Mouse (Mus musculus) hindbrain, embryonic 14.5 days (tissue): ENCODE measurements at regions not wholly inside any gene's neighbourhood (a gene's known extent, or its start where the extent isn't known, plus 50 kb on each side); places are given as distances from the start of the nearest gene placed in this dataset.

Experiments
- ATAC-seq: fragments of 200-750 bp; cut with Nextera tagmentation; 2 replicates; pipeline ENCODE4 v1.8.0; 2017; ENCODE audit warnings: moderate number of reproducible peaks, mild to moderate bottlenecking, moderate TSS enrichment, moderate library complexity; ENCODE audit not compliant: low FRiP score
- DNase-seq: peaks from one replicate; pipeline ENCODE4 v3.0.0-alpha.2; 2015; ENCODE audit warnings: low spot score
- H3K27ac ChIP-seq: fragments of 300-500 bp; sonication (generic); 2 replicates; pipeline ENCODE4 v1.5.1; 2014; ENCODE audit warnings: mild to moderate bottlenecking, moderate library complexity
- H3K27me3 ChIP-seq: fragments of 300-500 bp; sonication (generic); 2 replicates; pipeline ENCODE4 v1.6.1; 2014; ENCODE audit warnings: mild to moderate bottlenecking, low read length, mixed read lengths; ENCODE audit not compliant: control insufficient read depth, insufficient read depth
- H3K36me3 ChIP-seq: fragments of 300-500 bp; sonication (generic); replicated peaks from 2 replicates; pipeline ENCODE4 v1.6.1; 2014; ENCODE audit not compliant: control insufficient read depth, insufficient read depth
- H3K4me1 ChIP-seq: fragments of 300-500 bp; sonication (generic); replicated peaks from 2 replicates; pipeline ENCODE4 v1.6.1; 2014; ENCODE audit warnings: antibody characterized with exemption, low read length, mixed read lengths; ENCODE audit not compliant: control insufficient read depth, insufficient read depth
- H3K4me2 ChIP-seq: fragments of 300-500 bp; sonication (generic); replicated peaks from 2 replicates; pipeline ENCODE4 v1.6.1; 2014; ENCODE audit warnings: mild to moderate bottlenecking, moderate library complexity
- H3K4me3 ChIP-seq: fragments of 300-500 bp; sonication (generic); replicated peaks from 2 replicates; pipeline ENCODE4 v1.5.1; 2014; ENCODE audit warnings: mild to moderate bottlenecking, low read length
- H3K9ac ChIP-seq: fragments of 300-500 bp; sonication (generic); 2 replicates; pipeline ENCODE4 v1.6.1; 2014
- H3K9me3 ChIP-seq: fragments of 300-500 bp; sonication (generic); 2 replicates; pipeline ENCODE4 v1.6.1; 2016; ENCODE audit warnings: low read length; ENCODE audit not compliant: control insufficient read depth
- WGBS: fragments of 180-500 bp; shearing (Covaris S2); extraction: QIAGEN DNeasy Blood & Tissue Kit; methylation state at CpG from one replicate; pipeline ENCODE4 v1.1.7; 2014; 5-methylcytosine and 5-hydroxymethylcytosine counted together

DNA sequence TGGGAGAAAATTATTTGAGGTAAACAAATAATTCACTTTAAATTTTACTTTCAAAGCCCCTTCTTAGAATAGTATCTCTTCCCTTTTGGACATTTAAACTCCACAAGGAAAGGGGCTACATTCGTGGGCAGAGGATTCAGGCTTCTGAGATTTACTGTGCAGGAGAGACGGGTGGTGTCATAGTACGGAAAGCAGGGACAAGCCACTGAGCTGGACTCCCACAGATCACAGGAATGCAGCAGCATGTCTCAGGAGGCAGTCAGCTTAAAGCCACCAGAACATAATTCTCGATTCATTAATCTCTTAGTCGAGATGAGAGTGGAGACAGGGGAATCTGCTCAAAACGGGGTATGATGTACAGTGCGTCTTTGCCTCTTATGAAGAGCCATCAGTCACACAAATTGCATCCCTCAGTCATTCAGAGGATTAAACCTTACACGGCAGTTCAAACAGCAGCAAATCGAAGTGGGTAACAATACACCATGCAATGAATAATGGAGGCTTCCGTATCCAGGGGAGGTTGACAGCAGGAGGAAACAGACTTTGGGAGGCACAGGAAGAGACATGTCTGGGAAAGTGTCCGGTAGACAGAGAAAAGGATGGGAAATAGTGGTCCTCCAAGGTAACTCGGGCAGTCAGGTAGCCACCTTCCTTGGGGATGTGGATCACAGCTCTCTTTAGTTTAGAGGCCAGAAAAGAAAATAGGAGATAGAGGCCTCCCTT lies 487.8 kb upstream of the Adam5 start:
- Histone ChIP-seq H3K36me3 (no peaks in the 10 kb centered on the region), H3K9ac (no peak overlapping the region), H3K4me1 (peaks cover 8% of the 10 kb centered on the region; the same call in 1 of the 2 replicates), H3K4me2 (no peak overlapping the region), H3K27me3 (no peaks in the 10 kb centered on the region), H3K27ac (peak overlapping the region; percentile 41), H3K9me3 (no peaks in the 10 kb centered on the region), H3K4me3 (no peak overlapping the region)
- DNase-seq (no peak), ATAC-seq (no peak)
- WGBS: 34% methylated on average over 12 of the region's 12 CpGs

DNA sequence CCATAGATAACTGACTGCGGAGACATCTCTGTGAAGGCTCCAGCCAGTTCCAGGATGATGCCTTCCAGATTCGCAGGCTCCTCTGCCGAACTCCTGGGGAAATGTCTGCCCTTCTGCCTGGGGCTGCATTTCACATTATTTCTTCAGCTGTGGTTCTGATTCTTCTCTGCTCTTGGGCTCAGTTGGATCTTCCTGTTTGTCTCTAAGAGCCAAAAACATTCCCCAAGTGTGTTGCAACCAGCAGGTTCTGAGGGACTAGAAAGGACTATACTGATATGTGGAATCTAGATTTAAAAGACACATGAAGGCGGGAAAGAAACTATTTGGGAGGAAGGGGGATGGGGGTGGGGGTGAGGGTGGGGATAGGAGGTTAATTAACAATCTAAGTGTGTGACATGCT lies 483.8 kb upstream of the Adam5 start:
- 82% methylated on average over 4 of the region's 4 CpGs for WGBS

DNA sequence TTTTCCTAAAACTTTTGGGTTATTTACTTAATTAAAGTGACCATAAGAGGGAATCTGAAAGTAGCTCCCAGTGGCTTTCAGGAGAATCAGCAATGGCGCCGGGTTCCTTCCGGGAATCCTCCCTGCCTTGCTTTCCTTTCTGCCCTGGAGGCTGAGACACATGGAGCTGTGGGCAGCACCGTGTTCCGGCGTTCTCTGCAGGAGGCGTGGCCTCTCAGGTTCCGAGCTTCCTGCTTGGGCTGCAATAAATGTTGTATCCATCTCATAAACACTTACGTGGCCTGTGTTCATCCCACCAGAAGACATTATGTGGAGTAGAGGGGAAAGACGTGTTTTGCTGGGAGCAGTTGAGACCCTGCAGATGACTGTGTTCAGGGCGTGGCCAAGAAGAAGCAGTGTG lies 483.3 kb upstream of the Adam5 start:
- Histone ChIP-seq H3K9ac (no peak overlapping the region), H3K4me1 (peaks cover 12% of the 10 kb centered on the region; the same call in 1 of the 2 replicates), H3K4me2 (no peak overlapping the region), H3K36me3 (no peaks in the 10 kb centered on the region), H3K27me3 (no peaks in the 10 kb centered on the region), H3K4me3 (no peak overlapping the region), H3K9me3 (no peaks in the 10 kb centered on the region), H3K27ac (no peak overlapping the region)
- no peak for ATAC-seq
- 90% methylated on average over 11 of the region's 11 CpGs for WGBS
- no peak for DNase-seq

More for the DNA sequence above, 483.8 kb upstream of the Adam5 start:
- Histone ChIP-seq H3K4me1 (peaks cover 12% of the 10 kb centered on the region; the same call in 1 of the 2 replicates), H3K27me3 (no peaks in the 10 kb centered on the region), H3K9me3 (no peaks in the 10 kb centered on the region), H3K27ac (no peak overlapping the region), H3K9ac (no peak overlapping the region), H3K36me3 (no peaks in the 10 kb centered on the region), H3K4me3 (no peak overlapping the region), H3K4me2 (no peak overlapping the region)
- DNase-seq: no peak
- no peak for ATAC-seq

DNA sequence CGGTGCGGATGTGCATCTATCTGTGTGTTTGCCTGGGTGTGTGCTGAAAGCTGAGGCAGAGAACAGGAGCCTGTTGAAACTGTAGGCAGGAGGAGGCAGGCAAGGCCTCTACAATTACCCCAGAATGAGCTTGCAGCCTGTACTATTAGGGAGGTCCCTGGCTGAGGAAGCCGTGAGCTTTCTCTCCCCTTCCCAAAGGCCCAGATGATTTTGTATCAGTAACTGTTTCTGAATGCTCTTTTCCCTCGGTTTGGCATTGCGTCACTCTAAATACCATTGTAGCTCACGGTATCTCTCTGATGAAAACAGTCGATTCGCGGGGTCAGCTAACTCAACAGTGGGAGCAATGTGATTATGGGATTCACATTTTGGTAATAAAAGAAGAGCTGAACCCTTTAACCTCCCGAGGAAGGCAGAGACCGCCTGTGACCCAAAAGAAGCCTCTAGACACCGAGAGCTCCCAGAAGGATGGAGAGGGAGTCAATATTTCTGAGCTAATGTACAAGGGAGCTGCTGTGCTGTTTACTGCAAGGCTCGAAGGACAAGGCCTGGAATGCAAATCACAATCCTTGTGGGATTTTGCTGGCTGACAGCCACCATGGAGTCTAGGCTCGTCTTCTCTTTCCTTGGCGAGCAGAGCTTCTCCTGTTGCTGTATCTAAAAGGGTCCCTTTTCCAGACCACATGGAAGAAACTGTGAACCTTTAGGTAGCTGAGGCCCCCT lies 482.8 kb upstream of the Adam5 start:
- WGBS: 53% methylated on average over 15 of the region's 15 CpGs
- H3K9me3 ChIP-seq: no peaks in the 10 kb centered on the region
- no peak overlapping the region for H3K4me2 ChIP-seq
- no peak overlapping the region for H3K9ac ChIP-seq
- ATAC-seq (no peak), DNase-seq (no peak)
- H3K27ac ChIP-seq: peak overlapping the region; percentile 38; the same call in 1 of the 2 replicates
- no peak overlapping the region for H3K4me3 ChIP-seq
- no peaks in the 10 kb centered on the region for H3K36me3 ChIP-seq
- H3K27me3 ChIP-seq: no peaks in the 10 kb centered on the region
- 0 out of 2 replicates have a peak, but pooled peaks cover 8% of the 10 kb centered on the region for H3K4me1 ChIP-seq
